Mouse (Mus musculus) testis, adult 2 months (tissue): ENCODE measurements at regions not wholly inside any gene's neighbourhood (a gene's known extent, or its start where the extent isn't known, plus 50 kb on each side); places are given as distances from the start of the nearest gene placed in this dataset.

ENCODE experiments used
- CTCF ChIP-seq: fragments of 200-500 bp; IDR thresholded peaks from 2 replicates; pipeline ENCODE4 v1.5.1; 2012; ENCODE audit warnings: low read depth, mild to moderate bottlenecking, inconsistent platforms, low read length, moderate library complexity; ENCODE audit not compliant: control insufficient read depth, insufficient read depth, insufficient replicate concordance
- POLR2A ChIP-seq: fragments of 200-500 bp; IDR thresholded peaks from 2 replicates; pipeline ENCODE4 v1.6.1; 2012; ENCODE audit warnings: low read depth, mild to moderate bottlenecking, inconsistent platforms, low read length, moderate library complexity; ENCODE audit not compliant: control insufficient read depth

GRCm38 (mm10) chr5:99099727-99100116 is 62.6 kb upstream of the Prkg2 start:
- TF ChIP-seq CTCF (no peak), POLR2A (no peak)
